Mouse (Mus musculus) lung, postnatal 0 days (tissue): ENCODE measurements around the gene Cuedc1. TPM values are rescaled to one million over a fixed set of nuclear protein-coding genes. Genes with fewer than 3 reads are reported as not detected.

ENCODE experiments used
- ATAC-seq: fragments of 200-750 bp; cut with Nextera tagmentation; 2 replicates; pipeline ENCODE4 v1.8.0; 2017; ENCODE audit warnings: moderate library complexity
- DNase-seq: peaks from one replicate; pipeline ENCODE4 v3.0.0-alpha.2; 2016; ENCODE audit warnings: low spot score
- H3K27ac ChIP-seq: fragments of 300-500 bp; sonication (generic); 2 replicates; pipeline ENCODE4 v1.5.1; 2014; ENCODE audit warnings: antibody characterized with exemption, mild to moderate bottlenecking, low read length, mixed read lengths
- H3K27me3 ChIP-seq: fragments of 300-500 bp; sonication (generic); replicated peaks from 2 replicates; pipeline ENCODE4 v1.6.1; 2014; ENCODE audit warnings: low read length, mixed read lengths; ENCODE audit not compliant: insufficient read depth
- H3K36me3 ChIP-seq: fragments of 300-500 bp; sonication (generic); 2 replicates; pipeline ENCODE4 v1.6.1; 2014; ENCODE audit warnings: low read length, mixed read lengths; ENCODE audit not compliant: insufficient read depth
- H3K4me1 ChIP-seq: fragments of 300-500 bp; sonication (generic); 2 replicates; pipeline ENCODE4 v1.6.1; 2014; ENCODE audit warnings: antibody characterized with exemption, low read depth, low read length, mixed read lengths; ENCODE audit not compliant: insufficient read depth
- H3K4me2 ChIP-seq: fragments of 300-500 bp; sonication (generic); replicated peaks from 2 replicates; pipeline ENCODE4 v1.6.1; 2014; ENCODE audit warnings: low read depth, mild to moderate bottlenecking, low read length, moderate library complexity, mixed read lengths
- H3K4me3 ChIP-seq: fragments of 300-500 bp; sonication (generic); 2 replicates; pipeline ENCODE4 v1.5.1; 2014; ENCODE audit warnings: low read depth, low read length
- H3K9ac ChIP-seq: fragments of 300-500 bp; sonication (generic); replicated peaks from 2 replicates; pipeline ENCODE4 v1.6.1; 2014; ENCODE audit warnings: low read depth, mild to moderate bottlenecking
- H3K9me3 ChIP-seq: fragments of 300-500 bp; sonication (generic); 2 replicates; pipeline ENCODE4 v1.6.1; 2016; ENCODE audit warnings: low read length, mixed read lengths
- CTCF ChIP-seq: IDR thresholded peaks from 2 replicates; pipeline ENCODE4 v1.5.1; 2016; ENCODE audit warnings: antibody characterized with exemption, mild to moderate bottlenecking
- EP300 ChIP-seq: IDR thresholded peaks from 2 replicates; pipeline ENCODE4 v1.6.1; 2016; ENCODE audit warnings: antibody characterized with exemption, mild to moderate bottlenecking, control low read depth
- WGBS: fragments of 180-500 bp; shearing (Covaris S2); extraction: QIAGEN DNeasy Blood & Tissue Kit; methylation state at CpG from one replicate; pipeline ENCODE4 v1.1.7; 2014; 5-methylcytosine and 5-hydroxymethylcytosine counted together
- polyA plus RNA-seq: library from polyadenylated mRNA; unstranded; fragments of >200 nt; fragmentation: Nextera tagmentation; extraction: Ambion mirVana; gene quantifications from 2 replicates; pipeline ENCODE4 v1.2.1, GENCODE M21; 2015

Cuedc1 gene
- polyA plus RNA-seq, 1 experiment from 2014 or later = 14.6 TPM

DNA sequence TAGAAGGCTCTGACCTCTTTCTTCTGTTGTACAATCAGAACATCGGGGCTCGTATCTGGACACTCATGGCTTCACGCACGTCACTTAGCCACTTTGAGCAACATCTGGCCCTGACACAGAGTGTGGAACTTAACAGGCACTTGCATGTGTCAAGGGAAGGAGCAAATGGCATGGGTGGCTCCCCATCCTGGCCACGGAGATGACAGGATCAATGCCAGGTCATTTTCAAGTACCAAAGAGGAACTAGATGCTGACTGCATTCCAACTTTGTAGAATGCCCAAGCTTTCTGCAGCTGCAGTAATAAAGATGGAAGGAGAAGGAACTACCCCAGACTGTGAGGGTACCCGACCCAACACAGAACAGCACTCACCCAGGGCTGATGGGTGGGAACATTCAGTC is 120.3 kb downstream of the Cuedc1 start:
- ATAC-seq (no peak), DNase-seq (no peak)
- Histone ChIP-seq H3K4me1 (peaks cover 5% of the 10 kb centered on the region; the same call in 1 of the 2 replicates), H3K4me2 (no peak overlapping the region), H3K4me3 (no peak overlapping the region), H3K36me3 (no peaks in the 10 kb centered on the region), H3K27me3 (no peaks in the 10 kb centered on the region), H3K27ac (no peak overlapping the region), H3K9ac (no peak overlapping the region), H3K9me3 (no peaks in the 10 kb centered on the region)
- WGBS = 63% methylated on average over 6 of the region's 6 CpGs
- TF ChIP-seq CTCF = no peak

DNA sequence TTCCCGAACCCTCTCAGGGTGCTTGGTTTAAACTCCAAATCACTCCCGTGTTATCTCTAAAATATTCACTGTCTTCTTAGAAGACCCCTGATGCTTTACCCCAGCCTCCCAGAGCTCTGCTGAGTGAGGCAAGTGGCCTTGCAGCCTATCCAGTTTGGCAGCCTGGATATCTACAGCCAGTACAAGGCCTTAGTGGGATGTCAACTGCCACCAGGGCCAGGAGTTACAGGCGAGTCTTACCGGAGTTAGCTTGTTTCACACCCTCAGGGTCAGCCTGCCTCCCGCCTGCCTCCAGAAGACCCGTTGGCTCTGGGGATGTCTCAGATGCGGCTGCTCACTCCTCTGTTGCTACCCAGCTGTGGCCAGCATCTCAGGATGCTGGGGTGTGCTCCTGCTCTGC is 120.7 kb downstream of the Cuedc1 start:
- no peak overlapping the region for H3K4me3 ChIP-seq
- WGBS = 51% methylated on average over 7 of the region's 7 CpGs
- ATAC-seq (no peak), DNase-seq (no peak)
- no peaks in the 10 kb centered on the region for H3K27me3 ChIP-seq
- H3K4me1 ChIP-seq = peaks cover 5% of the 10 kb centered on the region; the same call in 1 of the 2 replicates
- H3K27ac ChIP-seq = no peak overlapping the region
- no peak for TF ChIP-seq EP300
- TF ChIP-seq CTCF = no peak
- no peaks in the 10 kb centered on the region for H3K36me3 ChIP-seq
- H3K4me2 ChIP-seq = no peak overlapping the region
- H3K9ac ChIP-seq = no peak overlapping the region
- H3K9me3 ChIP-seq = no peaks in the 10 kb centered on the region

DNA sequence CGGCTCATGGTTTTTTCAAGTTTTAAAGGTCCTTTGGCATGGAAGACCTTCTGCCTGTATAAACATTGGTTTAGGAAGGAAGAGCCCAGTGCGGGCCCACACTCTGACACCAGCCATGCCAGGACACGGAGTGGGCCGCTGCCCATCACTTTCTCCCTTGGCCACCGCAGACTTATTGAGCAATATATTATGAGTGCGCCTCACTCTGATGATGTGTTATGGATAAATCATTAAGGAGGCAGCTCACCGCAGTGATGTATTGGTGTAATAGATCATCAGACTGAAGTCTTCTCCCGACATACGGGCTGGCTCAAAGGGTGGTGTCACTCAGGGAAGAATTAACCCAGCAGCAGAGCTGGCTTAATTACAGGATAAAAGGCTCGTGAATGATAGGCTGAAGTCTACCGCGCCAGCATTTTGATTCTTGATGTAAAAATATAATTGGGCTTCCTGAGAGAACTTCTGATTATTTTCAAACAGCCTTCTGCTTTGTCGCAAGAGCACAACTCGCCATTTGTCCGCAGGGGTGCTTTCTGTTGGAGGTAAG is 124.1 kb downstream of the Cuedc1 start:
- Histone ChIP-seq H3K27me3 (no peaks in the 10 kb centered on the region), H3K9me3 (no peaks in the 10 kb centered on the region), H3K4me1 (no peaks in the 10 kb centered on the region), H3K4me2 (no peak overlapping the region), H3K9ac (no peak overlapping the region), H3K27ac (no peak overlapping the region), H3K36me3 (no peaks in the 10 kb centered on the region), H3K4me3 (no peak overlapping the region)
- WGBS = 73% methylated on average over 15 of the region's 15 CpGs
- ATAC-seq = no peak
- TF ChIP-seq EP300 (no peak), CTCF (no peak)
- no peak for DNase-seq

DNA sequence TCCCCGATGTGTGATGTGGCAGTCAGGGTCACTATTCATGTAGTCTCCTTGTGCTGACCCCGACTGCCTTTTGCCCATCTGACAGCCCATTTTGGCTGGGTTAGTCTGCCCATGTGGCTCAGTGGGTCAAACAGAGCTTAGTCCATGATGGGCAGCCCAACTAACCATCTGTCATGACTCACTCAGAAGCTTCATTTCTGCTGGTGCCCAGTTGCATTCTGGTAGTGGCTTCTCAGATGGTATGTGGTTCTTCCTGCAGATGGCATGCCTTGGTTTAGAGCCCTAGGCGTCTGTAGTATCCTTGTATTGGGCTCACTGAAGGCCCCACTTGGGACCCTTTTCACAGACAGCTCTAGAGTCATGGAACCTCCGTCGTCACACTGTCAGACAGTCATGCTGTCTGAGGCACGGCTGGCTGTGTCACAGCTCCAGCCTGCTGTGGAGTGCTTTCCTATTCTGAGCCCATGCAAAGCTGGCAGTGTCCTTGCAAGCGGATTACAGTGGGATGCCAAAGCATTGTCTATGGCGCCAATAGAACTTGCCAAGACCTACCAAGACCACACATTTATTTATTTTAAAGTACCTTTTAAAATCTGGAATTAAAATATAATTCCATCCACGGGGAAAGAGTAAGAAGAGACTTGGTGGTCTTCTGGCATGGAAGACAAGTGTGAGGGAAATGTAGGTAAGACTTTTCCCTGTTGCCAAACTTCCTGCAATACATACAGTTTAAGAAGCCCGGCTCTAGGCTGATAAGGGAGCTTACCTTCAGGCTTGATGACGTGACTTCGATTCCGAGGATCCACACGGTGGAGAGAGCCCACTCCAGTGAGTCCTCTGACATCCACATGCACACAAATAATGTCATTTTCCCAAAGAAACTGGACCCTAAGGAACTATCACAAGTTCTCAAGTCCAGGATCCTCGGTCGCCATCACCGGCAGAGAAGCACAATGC is 129.4 kb downstream of the Cuedc1 start:
- no peak overlapping the region for H3K4me2 ChIP-seq
- H3K27ac ChIP-seq = no peak overlapping the region
- ATAC-seq = no peak
- no peak for DNase-seq
- no peak overlapping the region for H3K9ac ChIP-seq
- H3K9me3 ChIP-seq = no peaks in the 10 kb centered on the region
- no peaks in the 10 kb centered on the region for H3K27me3 ChIP-seq
- 87% methylated on average over 17 of the region's 17 CpGs for WGBS
- H3K4me1 ChIP-seq = no peaks in the 10 kb centered on the region
- TF ChIP-seq CTCF (no peak), EP300 (no peak)
- no peaks in the 10 kb centered on the region for H3K36me3 ChIP-seq
- H3K4me3 ChIP-seq = no peak overlapping the region

DNA sequence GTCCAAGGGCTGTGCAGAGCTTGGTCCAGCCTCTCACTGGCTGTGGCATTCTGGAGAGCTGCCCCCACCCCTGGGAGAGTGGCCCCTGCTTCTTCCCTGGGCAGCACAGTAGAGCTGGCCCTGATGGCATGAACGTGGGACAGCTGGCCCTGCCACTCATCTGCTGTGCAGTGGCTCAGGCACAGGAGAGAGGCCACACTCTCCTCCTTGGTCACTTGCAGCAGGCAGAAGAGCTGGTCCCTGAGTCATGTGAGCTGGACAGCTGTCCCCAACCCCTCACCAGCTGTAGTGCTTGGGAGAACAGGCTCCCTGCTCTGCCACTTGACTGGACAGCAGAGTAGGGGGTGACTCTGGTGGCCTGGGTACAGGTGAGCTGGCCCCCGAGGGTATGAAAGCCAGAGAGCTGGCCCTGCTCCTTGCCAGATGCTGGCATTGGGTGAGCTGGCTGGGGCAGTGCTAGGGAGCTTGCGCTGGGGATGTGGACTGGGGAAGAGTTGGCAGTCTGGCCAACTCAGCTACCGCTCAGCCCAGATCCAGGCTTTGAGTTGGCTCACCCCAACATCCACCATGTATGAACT is 133.4 kb downstream of the Cuedc1 start:
- H3K4me1 ChIP-seq = no peaks in the 10 kb centered on the region; the same call in 1 of the 2 replicates
- no peaks in the 10 kb centered on the region for H3K36me3 ChIP-seq
- DNase-seq = no peak
- no peak overlapping the region for H3K27ac ChIP-seq
- H3K27me3 ChIP-seq = no peaks in the 10 kb centered on the region
- H3K9me3 ChIP-seq = no peaks in the 10 kb centered on the region
- WGBS = 75% methylated on average over 4 of the region's 4 CpGs
- H3K9ac ChIP-seq = no peak overlapping the region
- TF ChIP-seq CTCF (no peak), EP300 (no peak)
- H3K4me3 ChIP-seq = no peak overlapping the region
- no peak overlapping the region for H3K4me2 ChIP-seq
- ATAC-seq = no peak
